Mouse (Mus musculus) CD4-positive, CD25-positive, alpha-beta regulatory T cell, adult 2 months (primary cell): ENCODE measurements around the gene Mrvi1.

ENCODE experiments used
- DNase-seq: peaks from one replicate; pipeline ENCODE4 v3.0.0-alpha.2; 2012; ENCODE audit warnings: low read depth, low spot score

The Mrvi1 gene

GRCm38 (mm10) chr7:110834522-110834921 lies 147.7 kb downstream of the Mrvi1 start:
- DNase-seq: no peak

DNA sequence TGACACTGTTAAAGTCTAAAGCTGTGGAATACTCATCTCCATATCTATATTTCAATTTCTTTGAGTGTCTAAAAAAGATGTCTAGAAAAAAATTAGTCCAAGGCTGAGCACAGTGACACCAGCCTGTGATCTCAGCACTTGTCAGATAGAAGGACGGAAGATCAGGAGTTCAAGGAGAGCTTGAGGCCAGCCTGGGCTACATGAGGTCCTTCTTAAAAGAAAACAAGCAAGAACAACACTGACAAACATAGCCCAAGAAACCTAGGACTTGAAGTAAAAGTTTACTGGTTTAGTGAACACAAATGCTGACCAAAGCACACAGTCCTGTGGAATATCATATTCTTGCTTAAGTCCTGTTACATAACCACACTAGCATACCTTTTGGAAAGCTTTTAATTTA lies 148.2 kb downstream of the Mrvi1 start:
- no peak for DNase-seq

- DNase-seq: no peak
Observed at GRCm38 (mm10) chr7:110833024-110833423, 149.2 kb downstream of the Mrvi1 start.

DNA sequence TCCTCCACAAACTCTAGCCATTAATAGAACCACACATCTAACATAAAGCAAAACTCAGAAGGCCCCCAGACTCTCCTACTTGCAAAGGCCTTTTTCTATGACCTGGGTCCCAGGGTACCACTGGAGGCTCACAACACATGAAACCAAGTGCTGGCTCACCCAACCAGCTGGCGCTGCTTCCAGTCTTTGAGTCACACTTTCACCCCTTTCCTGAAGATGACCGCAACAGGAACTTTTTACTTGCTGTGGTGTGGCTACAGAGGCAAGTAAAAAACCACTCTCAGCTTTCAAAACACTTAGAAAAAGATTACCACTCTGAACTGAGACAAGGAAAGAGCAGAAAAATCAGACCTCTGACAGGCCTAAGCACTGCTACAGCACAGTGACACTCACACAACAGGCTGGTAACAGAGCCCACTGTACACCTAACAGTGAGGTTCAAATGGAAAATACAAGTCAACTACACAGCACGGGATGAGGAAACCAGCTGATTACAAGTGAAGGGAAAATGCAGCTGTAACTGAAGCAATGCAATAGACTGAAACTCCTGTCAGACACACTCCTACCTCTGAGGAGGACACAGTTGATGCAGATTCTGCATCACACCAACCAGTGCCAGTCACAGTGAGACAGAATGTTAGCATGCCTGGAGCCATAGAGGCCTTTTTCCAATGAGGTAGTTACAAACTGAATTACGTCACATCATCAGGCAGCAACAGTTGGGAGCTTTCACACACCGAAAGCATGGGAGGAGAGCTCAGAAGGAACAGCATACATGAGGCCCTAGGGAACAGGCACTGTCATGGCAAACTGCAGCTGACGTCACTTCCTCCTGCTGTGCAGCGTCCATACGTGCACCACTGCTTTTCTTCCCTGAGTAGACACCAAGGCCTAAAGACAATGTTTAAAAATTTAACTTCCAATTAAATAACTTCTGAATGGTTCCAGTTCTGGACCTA lies 158.0 kb downstream of the Mrvi1 start:
- no peak for DNase-seq

DNA sequence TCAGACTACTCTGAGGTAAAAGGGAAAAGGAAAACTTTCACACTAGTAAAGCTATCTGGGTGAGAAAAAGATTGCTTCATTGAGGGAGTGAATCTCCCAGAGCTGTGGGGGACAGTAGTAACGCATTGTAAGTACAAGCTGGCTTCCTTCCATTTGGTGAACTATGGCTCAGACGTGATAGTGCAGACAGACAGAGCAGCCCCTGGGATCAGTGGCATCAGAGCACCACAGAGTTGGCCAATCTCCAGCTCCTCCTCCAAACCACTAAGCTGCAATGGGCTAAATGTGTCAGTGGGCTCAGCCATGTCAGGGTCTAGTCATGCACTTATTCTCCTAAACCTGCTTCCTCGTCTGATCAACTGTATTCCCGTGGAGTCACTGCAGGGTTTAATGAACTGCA lies 158.7 kb downstream of the Mrvi1 start:
- DNase-seq: no peak

- no peak for DNase-seq
Observed at GRCm38 (mm10) chr7:110823076-110823475, 159.2 kb downstream of the Mrvi1 start.

DNA sequence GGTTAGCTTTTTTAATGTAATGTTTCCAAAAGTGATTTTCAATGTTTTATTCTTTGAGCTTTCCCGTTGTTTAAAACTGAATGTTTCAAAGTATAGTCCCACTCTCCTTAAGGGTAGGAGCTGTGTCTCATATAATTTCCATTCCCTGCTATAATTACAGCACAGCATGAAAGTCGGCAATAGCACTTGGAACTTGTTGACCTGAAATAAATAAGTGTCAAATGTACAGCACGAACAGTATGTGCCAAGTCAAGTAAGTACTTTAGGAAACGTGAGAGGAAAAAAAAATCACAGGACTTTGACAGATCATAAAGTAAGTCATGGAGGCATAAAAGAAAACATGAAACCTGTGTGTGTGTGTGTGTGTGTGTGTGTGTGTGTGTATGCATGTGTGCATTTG lies 160.2 kb downstream of the Mrvi1 start:
- no peak for DNase-seq

DNA sequence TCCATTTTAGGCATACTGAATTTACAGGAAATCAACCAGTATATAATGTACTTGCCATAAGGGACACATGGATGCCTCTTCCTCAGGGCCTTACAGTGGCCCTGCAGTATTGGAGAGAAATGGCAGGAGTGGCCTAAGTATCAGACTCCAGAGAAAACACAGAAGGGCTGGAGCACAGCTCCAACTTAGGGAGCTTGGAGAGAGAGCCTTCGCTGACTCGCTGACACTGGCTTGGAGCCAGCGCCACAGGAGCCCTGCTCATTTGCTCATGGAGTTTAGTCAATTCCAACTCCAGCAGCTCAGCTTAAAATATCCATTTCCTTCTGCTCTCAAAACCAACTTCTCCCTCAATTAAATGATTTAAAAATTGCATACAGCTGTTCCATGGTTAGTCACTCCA lies 160.6 kb downstream of the Mrvi1 start:
- DNase-seq: no peak

DNA sequence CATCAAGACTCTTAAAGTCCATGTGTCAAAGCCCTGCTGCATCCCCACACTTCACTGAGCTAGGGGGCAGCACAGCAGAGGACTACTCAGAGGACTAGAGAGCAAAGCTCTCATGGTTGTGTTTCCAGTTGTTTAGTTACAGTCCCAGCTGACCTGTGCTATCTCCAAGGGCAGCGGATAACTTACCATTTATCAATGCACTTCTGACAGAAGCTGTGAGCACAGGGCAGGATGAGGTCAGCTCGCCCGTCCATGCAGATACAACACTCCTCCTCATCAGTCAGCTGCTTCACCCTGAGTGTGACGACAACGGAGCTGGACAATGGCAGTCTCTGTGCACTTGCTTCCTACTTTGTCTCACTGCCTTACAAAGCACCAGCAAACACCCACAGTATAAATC lies 161.2 kb downstream of the Mrvi1 start:
- no peak for DNase-seq

- no peak for DNase-seq
Observed at GRCm38 (mm10) chr7:110818787-110819350, 163.4 kb downstream of the Mrvi1 start.
